Mouse (Mus musculus) lung, postnatal 0 days (tissue): ENCODE results near the gene Hoxd8. TPM values are rescaled to one million over a fixed set of nuclear protein-coding genes. Genes with fewer than 3 reads are reported as not detected.

Experiments used
- ATAC-seq: fragments of 200-750 bp; cut with Nextera tagmentation; 2 replicates; pipeline ENCODE4 v1.8.0; 2017; ENCODE audit warnings: moderate library complexity
- DNase-seq: peaks from one replicate; pipeline ENCODE4 v3.0.0-alpha.2; 2016; ENCODE audit warnings: low spot score
- H3K27ac ChIP-seq: fragments of 300-500 bp; sonication (generic); 2 replicates; pipeline ENCODE4 v1.5.1; 2014; ENCODE audit warnings: antibody characterized with exemption, mild to moderate bottlenecking, low read length, mixed read lengths
- H3K27me3 ChIP-seq: fragments of 300-500 bp; sonication (generic); replicated peaks from 2 replicates; pipeline ENCODE4 v1.6.1; 2014; ENCODE audit warnings: low read length, mixed read lengths; ENCODE audit not compliant: insufficient read depth
- H3K36me3 ChIP-seq: fragments of 300-500 bp; sonication (generic); 2 replicates; pipeline ENCODE4 v1.6.1; 2014; ENCODE audit warnings: low read length, mixed read lengths; ENCODE audit not compliant: insufficient read depth
- H3K4me1 ChIP-seq: fragments of 300-500 bp; sonication (generic); 2 replicates; pipeline ENCODE4 v1.6.1; 2014; ENCODE audit warnings: antibody characterized with exemption, low read depth, low read length, mixed read lengths; ENCODE audit not compliant: insufficient read depth
- H3K4me2 ChIP-seq: fragments of 300-500 bp; sonication (generic); replicated peaks from 2 replicates; pipeline ENCODE4 v1.6.1; 2014; ENCODE audit warnings: low read depth, mild to moderate bottlenecking, low read length, moderate library complexity, mixed read lengths
- H3K4me3 ChIP-seq: fragments of 300-500 bp; sonication (generic); 2 replicates; pipeline ENCODE4 v1.5.1; 2014; ENCODE audit warnings: low read depth, low read length
- H3K9ac ChIP-seq: fragments of 300-500 bp; sonication (generic); replicated peaks from 2 replicates; pipeline ENCODE4 v1.6.1; 2014; ENCODE audit warnings: low read depth, mild to moderate bottlenecking
- H3K9me3 ChIP-seq: fragments of 300-500 bp; sonication (generic); 2 replicates; pipeline ENCODE4 v1.6.1; 2016; ENCODE audit warnings: low read length, mixed read lengths
- CTCF ChIP-seq: IDR thresholded peaks from 2 replicates; pipeline ENCODE4 v1.5.1; 2016; ENCODE audit warnings: antibody characterized with exemption, mild to moderate bottlenecking
- EP300 ChIP-seq: IDR thresholded peaks from 2 replicates; pipeline ENCODE4 v1.6.1; 2016; ENCODE audit warnings: antibody characterized with exemption, mild to moderate bottlenecking, control low read depth
- WGBS: fragments of 180-500 bp; shearing (Covaris S2); extraction: QIAGEN DNeasy Blood & Tissue Kit; methylation state at CpG from one replicate; pipeline ENCODE4 v1.1.7; 2014; 5-methylcytosine and 5-hydroxymethylcytosine counted together
- polyA plus RNA-seq: library from polyadenylated mRNA; unstranded; fragments of >200 nt; fragmentation: Nextera tagmentation; extraction: Ambion mirVana; gene quantifications from 2 replicates; pipeline ENCODE4 v1.2.1, GENCODE M21; 2015

Gene Hoxd8
- polyA plus RNA-seq, result 0.44 and 0.50 TPM in 2 replicates

DNA sequence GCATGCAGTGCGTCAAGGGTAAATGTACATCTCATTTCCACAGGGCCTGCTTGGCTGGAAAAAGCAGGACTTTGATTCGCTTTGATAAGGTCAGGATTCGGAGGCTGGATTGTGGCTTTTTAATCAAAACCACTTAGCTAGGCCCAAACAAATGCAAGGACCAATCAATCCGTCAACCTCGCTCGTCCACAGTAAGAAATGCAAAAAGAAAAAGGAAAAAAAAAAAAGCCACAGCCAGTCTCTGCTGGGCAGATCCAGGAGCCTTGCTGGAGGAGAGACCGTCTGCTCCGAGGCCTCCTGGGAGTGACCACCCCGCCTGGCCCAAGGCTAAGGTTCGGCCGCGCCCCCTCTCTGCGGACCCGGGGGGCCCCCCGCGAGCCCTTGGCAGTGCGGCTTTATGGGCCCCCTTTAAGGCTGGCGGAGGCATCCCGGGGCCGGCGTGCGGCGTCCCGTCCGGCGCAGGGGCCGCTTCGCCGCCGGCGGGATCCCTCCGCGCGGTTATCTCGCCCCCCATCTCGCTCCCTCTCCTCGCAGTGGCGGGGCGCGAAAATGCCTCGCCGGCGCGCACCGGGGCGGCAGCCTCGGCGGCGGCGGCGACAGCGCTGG is at the start of gene Hoxd8:
Gene Hoxd8, plus strand, starts transcription at position 223 of the 606 bp plus-strand sequence.
- Histone ChIP-seq H3K9me3 (no peaks in the 10 kb centered on the region), H3K4me3 (peak within 1 kb of the TSS; percentile 44), H3K36me3 (no peaks in the 10 kb centered on the region), H3K27ac (no peak within 1 kb of the TSS), H3K27me3 (peaks cover 89% of the 10 kb centered on the region), H3K4me2 (peak within 1 kb of the TSS; percentile 72), H3K9ac (no peak within 1 kb of the TSS), H3K4me1 (peaks cover 3% of the 10 kb centered on the region; the same call in 1 of the 2 replicates)
- ATAC-seq (no peak), DNase-seq (no peak)
- 1% methylated on average over 25 of the region's 52 CpGs for WGBS
- TF ChIP-seq CTCF (no peak), EP300 (no peak)

GRCm38 (mm10) chr2:74654743-74655419 is 49.5 kb upstream of the Hoxd8 start:
- Histone ChIP-seq H3K27ac (no peak overlapping the region), H3K9me3 (no peaks in the 10 kb centered on the region), H3K27me3 (peaks cover 80% of the 10 kb centered on the region), H3K4me3 (peak overlapping the region; percentile 27; the same call in 1 of the 2 replicates), H3K36me3 (no peaks in the 10 kb centered on the region), H3K4me1 (0 out of 2 replicates have a peak, but pooled peaks cover 9% of the 10 kb centered on the region), H3K4me2 (no peak overlapping the region), H3K9ac (no peak overlapping the region)
- TF ChIP-seq CTCF (no peak), EP300 (no peak)
- no peak for ATAC-seq
- WGBS, result 9% methylated on average over 19 of the region's 20 CpGs
- no peak for DNase-seq

- H3K9me3 ChIP-seq, result no peaks in the 10 kb centered on the region
- no peak overlapping the region for H3K27ac ChIP-seq
- peaks cover 76% of the 10 kb centered on the region for H3K27me3 ChIP-seq
- H3K4me3 ChIP-seq, result peak overlapping the region; percentile 27; the same call in 1 of the 2 replicates
- WGBS, result under 1% methylated on average over 19 of the region's 47 CpGs
- H3K36me3 ChIP-seq, result no peaks in the 10 kb centered on the region
- H3K4me2 ChIP-seq, result peak overlapping the region; percentile 42
- 0 out of 2 replicates have a peak, but pooled peaks cover 9% of the 10 kb centered on the region for H3K4me1 ChIP-seq
- ATAC-seq, result no peak; the same call in 1 of the 2 replicates
- no peak for TF ChIP-seq EP300
- peak; percentile 48 for TF ChIP-seq CTCF
- H3K9ac ChIP-seq, result no peak overlapping the region
- DNase-seq, result no peak
Observed at GRCm38 (mm10) chr2:74655420-74655781, 49.0 kb upstream of the Hoxd8 start.

DNA sequence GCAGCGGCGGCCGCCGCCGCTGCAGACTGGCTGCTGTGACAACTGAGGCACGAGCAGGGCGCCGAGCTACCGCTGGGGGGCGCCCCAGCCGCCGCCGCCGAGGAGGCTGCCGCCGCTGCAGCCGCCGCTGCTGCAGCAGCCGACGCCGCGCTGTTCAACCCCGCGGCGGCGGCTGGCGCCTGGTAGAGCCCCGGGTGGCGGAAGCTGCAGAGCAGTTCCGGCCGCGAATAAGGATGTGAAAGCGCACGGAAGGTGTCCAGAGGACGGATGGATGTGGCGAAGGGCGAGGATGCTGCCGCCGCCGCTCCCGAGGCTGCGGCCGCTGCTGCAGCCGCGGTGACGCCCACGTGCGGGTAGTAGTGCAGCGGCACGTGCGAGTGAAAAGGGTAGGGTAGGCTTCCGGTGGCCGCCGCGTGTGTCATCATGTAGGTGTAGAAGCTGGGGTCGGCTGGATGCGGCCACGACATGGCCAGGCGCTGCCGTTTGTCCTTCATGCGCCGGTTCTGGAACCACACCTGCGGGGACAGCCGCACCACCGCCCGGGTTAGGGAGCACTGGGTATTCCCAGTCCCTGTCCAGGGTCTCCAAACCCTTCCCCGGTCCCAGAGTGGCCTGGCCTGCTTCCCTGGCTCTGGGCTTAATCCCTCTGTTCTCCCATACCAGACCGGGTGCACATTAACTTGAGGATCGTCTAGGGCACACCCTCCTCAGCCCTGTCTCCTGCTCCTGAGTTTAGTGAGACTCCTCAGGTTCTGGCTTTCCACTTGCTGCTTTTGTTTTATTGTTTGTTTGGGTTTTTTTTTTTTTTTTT is 48.4 kb upstream of the Hoxd8 start:
- Histone ChIP-seq H3K4me1 (0 out of 2 replicates have a peak, but pooled peaks cover 9% of the 10 kb centered on the region), H3K36me3 (no peaks in the 10 kb centered on the region), H3K9me3 (no peaks in the 10 kb centered on the region), H3K27me3 (peaks cover 76% of the 10 kb centered on the region), H3K4me3 (peak overlapping the region; percentile 27; the same call in 1 of the 2 replicates), H3K9ac (no peak overlapping the region), H3K4me2 (peak overlapping the region; percentile 42), H3K27ac (no peak overlapping the region)
- under 1% methylated on average over 57 of the region's 69 CpGs for WGBS
- TF ChIP-seq EP300 (no peak), CTCF (no peak)
- ATAC-seq (peak; percentile 26; the same call in 1 of the 2 replicates), DNase-seq (no peak)

DNA sequence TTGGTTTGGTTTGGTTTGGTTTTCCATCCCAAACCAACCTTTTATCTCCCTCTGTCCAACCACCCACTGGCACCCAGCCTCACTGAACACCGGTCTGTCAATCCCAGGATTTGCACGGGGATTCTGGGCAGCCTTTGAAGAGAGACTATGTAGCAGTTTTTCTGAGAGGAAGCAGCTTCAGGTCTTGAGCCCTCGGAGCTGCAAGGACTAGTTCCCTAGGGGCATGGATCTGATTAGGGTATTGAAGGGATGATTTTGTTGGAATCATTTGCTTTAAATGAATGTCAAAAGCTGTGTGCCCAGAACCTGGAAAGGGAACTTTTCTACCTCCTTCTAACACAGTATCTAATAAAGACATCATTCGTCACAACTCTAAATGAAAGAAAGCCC is 47.8 kb upstream of the Hoxd8 start:
- no peak overlapping the region for H3K27ac ChIP-seq
- TF ChIP-seq CTCF, result no peak
- no peak for TF ChIP-seq EP300
- H3K27me3 ChIP-seq, result peaks cover 76% of the 10 kb centered on the region
- DNase-seq (no peak), ATAC-seq (no peak)
- H3K36me3 ChIP-seq, result no peaks in the 10 kb centered on the region
- H3K4me2 ChIP-seq, result no peak overlapping the region
- H3K4me1 ChIP-seq, result 0 out of 2 replicates have a peak, but pooled peaks cover 9% of the 10 kb centered on the region
- WGBS, result 10% methylated on average over 4 of the region's 4 CpGs
- H3K9ac ChIP-seq, result no peak overlapping the region
- no peak overlapping the region for H3K4me3 ChIP-seq
- no peaks in the 10 kb centered on the region for H3K9me3 ChIP-seq
